ENCODE assay signal across 8 mouse cellular contexts in genomic region chr16:97534448-97534847, GRCm38 (mm10). TPM values are rescaled to one million over a fixed set of nuclear protein-coding genes. Genes with fewer than 3 reads are reported as not detected.
DNase-seq lines count a peak whose midpoint lies in the region; ATAC-seq and TF ChIP-seq lines count a peak whose summit lies in the region.
"Had no signal": no experiment of that assay in that cellular context is flagged by ENCODE, and none has a peak within 500 bp of the region (broad histone marks: within the 10 kb centered on the region; RNA-seq: fewer than 3 reads in every experiment).

No protein-coding gene starts in this region.

- no peaks in the 10 kb centered on the region; the same call in 1 of the 2 replicates for H3K36me3 ChIP-seq in heart, postnatal 0 days (replicated peaks; ENCODE audit: control insufficient read depth, insufficient read depth, low read length)
- H3K36me3 ChIP-seq in midbrain, embryonic 12.5 days, result no peaks in the 10 kb centered on the region

- peak overlapping the region; percentile 68 for H3K4me2 ChIP-seq in heart, postnatal 0 days (ENCODE audit: low read depth, low read length)
- H3K4me2 ChIP-seq in midbrain, embryonic 12.5 days (replicated peaks), result no peak overlapping the region

- DNase-seq in kidney, postnatal 25 days, result peak; percentile 13 to 57
- DNase-seq in kidney, adult 11 months, result no peak
- peak; percentile 42 to 51 for DNase-seq in cerebellum, postnatal 10 days
- DNase-seq in heart, postnatal 0 days (ENCODE audit: low spot score), result no peak
- DNase-seq in left cerebral cortex, postnatal 25 days (ENCODE audit: low spot score in 2 of 2), result no peak
- DNase-seq in urinary bladder, adult 18-20 months (ENCODE audit: low spot score in 2 of 2), result no peak

- intact Hi-C loops in left cerebral cortex, postnatal 25 days (cut with DNase I), result no loop called here

- peaks cover 31% of the 10 kb centered on the region for H3K4me1 ChIP-seq in heart, postnatal 0 days (ENCODE audit: control insufficient read depth, insufficient read depth)
- peaks cover 26% of the 10 kb centered on the region for H3K4me1 ChIP-seq in midbrain, embryonic 12.5 days

- no peaks in the 10 kb centered on the region for H3K27me3 ChIP-seq in heart, postnatal 0 days (ENCODE audit: control insufficient read depth, insufficient read depth, low read length)
- H3K27me3 ChIP-seq in midbrain, embryonic 12.5 days, result no peaks in the 10 kb centered on the region

- WGBS in heart, postnatal 0 days, result 17% methylated on average over 1 of the region's 1 CpGs
- 37% methylated on average over 1 of the region's 1 CpGs for WGBS in midbrain, embryonic 12.5 days

- H3K4me3 ChIP-seq in heart, postnatal 0 days (ENCODE audit: low read depth, low read length), result peak overlapping the region; percentile 45
- no peak overlapping the region for H3K4me3 ChIP-seq in midbrain, embryonic 12.5 days

- TF ChIP-seq CTCF in heart, postnatal 0 days (IDR thresholded peaks at IDR 0.05; ENCODE audit: low read depth), result no peak

- no peak; the same call in 1 of the 2 replicates for ATAC-seq in heart, postnatal 0 days (ENCODE audit: insufficient read depth, low read depth)
- ATAC-seq in midbrain, embryonic 12.5 days (ENCODE audit: low FRiP score, low read depth), result no peak; the same call in 1 of the 2 replicates

- H3K9ac ChIP-seq in heart, postnatal 0 days (replicated peaks; ENCODE audit: low read depth, low read length), result peak overlapping the region; percentile 59
- H3K9ac ChIP-seq in midbrain, embryonic 12.5 days (replicated peaks), result no peak overlapping the region

- H3K27ac ChIP-seq in heart, postnatal 0 days (ENCODE audit: low read depth), result peak overlapping the region; percentile 99
- H3K27ac ChIP-seq in midbrain, embryonic 12.5 days (replicated peaks), result 0 out of 2 replicates have a peak overlapping the region, but pooled peaks have one; percentile 67

- no peaks in the 10 kb centered on the region for H3K9me3 ChIP-seq in heart, postnatal 0 days (replicated peaks; ENCODE audit: control insufficient read depth, low read length)
- H3K9me3 ChIP-seq in midbrain, embryonic 12.5 days, result no peaks in the 10 kb centered on the region

- TF ChIP-seq EP300 in heart, postnatal 0 days (IDR thresholded peaks at IDR 0.05; ENCODE audit: low read depth), result no peak

RNA-seq across cellular contexts. Expression of gene Fam3b, which starts 19.8 kb away (rescaled TPM):
- not detected in 2 replicates for total RNA-seq in heart, postnatal 0 days (2014; rRNA removed; ENCODE audit: low replicate concordance)
- not detected in 2 replicates for polyA plus RNA-seq in heart, postnatal 0 days (2015; fragmentation: Nextera tagmentation; extraction: Ambion mirVana)
- not detected in 2 replicates for polyA plus RNA-seq in midbrain, embryonic 12.5 days (2016; fragmentation: Nextera tagmentation; extraction: Ambion mirVana)
- not detected for total RNA-seq in left cerebral cortex, postnatal 25 days (2021)
- polyA plus RNA-seq: limb, embryonic 11.5 days had no signal

Comparison
In these comparisons a context has a peak if more than half of its experiments do, and no peak if none do; other contexts are left out.
1. DNase-seq: peak in kidney, postnatal 25 days (2 of 2) and cerebellum, postnatal 10 days (2 of 2); none in kidney, adult 11 months (single experiment), heart, postnatal 0 days (single experiment), left cerebral cortex, postnatal 25 days (0 of 2) and urinary bladder, adult 18-20 months (0 of 2).